Mouse (Mus musculus) retina, postnatal 1 day (tissue): ENCODE measurements at regions not wholly inside any gene's neighbourhood (a gene's known extent, or its start where the extent isn't known, plus 50 kb on each side); places are given as distances from the start of the nearest gene placed in this dataset.

Experiments
- DNase-seq: peaks from one replicate; pipeline ENCODE4 v3.0.0-alpha.2; 2012

- no peak for DNase-seq
Observed at GRCm38 (mm10) chr2:99470856-99471465, 803.9 kb upstream of the Gm10800 start.

DNA sequence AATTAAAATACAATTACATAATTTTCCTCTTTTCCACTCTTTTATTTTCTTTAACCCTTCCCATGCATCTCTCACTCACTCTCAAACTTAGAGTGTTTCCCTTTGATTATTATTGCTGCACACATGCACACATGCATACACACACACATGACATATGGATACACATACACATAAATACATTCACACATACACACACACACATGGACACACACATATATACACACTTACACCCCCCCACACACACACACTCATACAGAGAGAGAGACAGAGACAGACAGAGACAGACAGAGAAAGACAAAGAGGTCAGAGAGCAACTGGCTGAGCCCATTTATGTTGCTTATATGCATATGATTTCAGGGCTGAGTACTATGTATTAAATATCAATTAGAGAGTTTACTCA lies 764.2 kb upstream of the Gm10800 start:
- no peak for DNase-seq

- DNase-seq, result peak; percentile 1
Observed at GRCm38 (mm10) chr2:99430511-99430910, 763.4 kb upstream of the Gm10800 start.

DNA sequence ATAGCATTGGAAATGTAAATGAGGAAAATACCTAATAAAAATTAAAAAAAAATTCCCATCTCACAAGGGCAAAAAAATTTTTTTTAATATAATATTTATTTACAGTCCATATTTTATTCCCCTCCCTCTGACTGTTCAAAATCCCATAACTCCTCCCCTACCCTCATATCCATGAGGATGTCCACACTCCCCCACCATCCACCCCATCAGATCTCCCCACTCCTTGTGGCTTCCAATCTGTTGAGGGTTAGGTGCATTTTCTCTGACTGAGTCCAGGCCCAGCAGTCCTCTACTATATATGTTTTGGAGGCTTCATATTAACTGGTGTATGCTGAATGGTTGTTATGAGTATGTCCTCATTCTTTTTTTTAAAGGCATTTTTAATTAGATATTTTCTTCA lies 754.5 kb upstream of the Gm10800 start:
- DNase-seq, result no peak

DNA sequence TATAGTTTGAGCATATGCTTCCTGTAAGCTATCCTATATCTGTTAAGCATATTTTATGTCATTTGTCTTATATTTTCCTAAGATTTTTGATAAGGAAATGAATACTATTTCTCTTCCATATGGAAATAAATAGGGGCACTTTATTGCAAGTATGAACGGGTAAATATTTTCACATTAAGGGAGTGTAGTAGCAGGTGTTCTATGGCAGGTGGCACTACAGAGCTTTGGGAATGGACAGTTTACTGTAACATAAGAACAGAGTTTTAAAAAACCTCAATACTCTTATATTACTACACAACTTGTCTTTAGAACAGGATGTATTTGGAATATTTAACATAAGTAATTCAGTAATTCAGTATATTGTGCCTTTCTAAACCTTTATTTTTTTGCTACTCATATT lies 742.4 kb upstream of the Gm10800 start:
- DNase-seq, result peak; percentile 0

DNA sequence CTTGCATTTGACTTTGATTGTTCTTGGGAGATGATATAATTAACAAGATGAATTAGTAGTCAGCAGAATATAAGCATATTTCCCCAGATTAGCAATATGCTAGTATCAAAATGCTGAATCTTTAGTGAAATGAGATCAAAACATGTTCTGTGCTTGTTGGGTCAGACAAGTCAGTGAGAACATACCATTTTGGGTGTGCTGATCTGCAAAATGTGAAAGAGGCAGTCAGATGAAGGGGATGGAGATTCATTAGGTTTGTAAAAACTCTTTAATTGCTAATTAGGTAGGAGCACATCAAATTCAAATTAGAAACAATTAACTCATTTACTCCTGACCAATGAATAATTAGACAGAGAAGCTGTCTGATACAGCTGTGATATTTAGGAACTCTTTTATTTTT lies 712.6 kb upstream of the Gm10800 start:
- DNase-seq, result peak; percentile 65

DNA sequence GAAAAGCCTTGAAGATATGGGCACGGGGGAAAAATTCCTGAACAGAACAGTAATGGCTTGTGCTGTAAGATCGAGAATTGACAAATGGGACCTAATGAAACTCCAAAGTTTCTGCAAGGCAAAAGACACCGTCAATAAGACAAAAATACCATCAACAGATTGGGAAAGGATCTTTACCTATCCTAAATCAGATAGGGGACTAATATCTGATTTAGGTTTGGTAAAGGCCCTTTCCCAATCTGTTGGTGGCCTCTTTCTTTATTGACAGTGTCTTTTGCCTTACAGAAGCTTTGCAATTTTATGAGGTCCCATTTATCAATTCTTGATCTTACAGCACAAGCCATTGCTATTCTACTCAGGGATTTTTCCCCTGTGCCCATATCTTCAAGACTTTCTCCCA lies 696.5 kb upstream of the Gm10800 start:
- DNase-seq, result peak; percentile 27

GRCm38 (mm10) chr2:99329166-99329565 lies 662.1 kb upstream of the Gm10800 start:
- DNase-seq, result peak; percentile 7
